Mouse (Mus musculus) MEL-GATA-1-ER (cell line): ENCODE data around the gene Rasl10a.

Source experiments
- DNase-seq: peaks from one replicate; pipeline ENCODE4 v3.0.0-alpha.2; 2012; ENCODE audit warnings: low read depth; ENCODE audit errors: extremely low read depth

The Rasl10a gene

GRCm38 (mm10) chr11:5052200-5052854 is 5.6 kb upstream of the Rasl10a start:
- DNase-seq = no peak

DNA sequence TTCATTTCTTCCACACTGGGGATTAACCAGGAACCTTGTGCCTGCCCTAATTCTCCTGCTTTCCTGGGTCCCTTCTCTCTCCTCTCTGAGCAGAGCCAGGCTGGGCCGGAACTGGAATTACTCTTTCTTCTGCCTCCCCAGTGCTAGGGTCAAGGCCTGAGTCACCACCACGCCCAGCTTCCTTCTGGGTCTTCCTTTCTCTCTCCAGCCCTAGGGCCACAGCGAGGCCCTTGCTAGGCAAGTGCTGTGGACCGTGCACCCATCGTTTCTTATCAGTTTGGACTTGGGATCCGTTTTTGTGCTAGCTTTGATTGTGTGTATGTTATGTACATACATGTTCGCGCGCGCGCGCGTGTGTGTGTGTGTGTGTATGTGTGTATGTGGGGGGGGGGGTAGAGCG is 3.8 kb upstream of the Rasl10a start:
- no peak for DNase-seq

DNA sequence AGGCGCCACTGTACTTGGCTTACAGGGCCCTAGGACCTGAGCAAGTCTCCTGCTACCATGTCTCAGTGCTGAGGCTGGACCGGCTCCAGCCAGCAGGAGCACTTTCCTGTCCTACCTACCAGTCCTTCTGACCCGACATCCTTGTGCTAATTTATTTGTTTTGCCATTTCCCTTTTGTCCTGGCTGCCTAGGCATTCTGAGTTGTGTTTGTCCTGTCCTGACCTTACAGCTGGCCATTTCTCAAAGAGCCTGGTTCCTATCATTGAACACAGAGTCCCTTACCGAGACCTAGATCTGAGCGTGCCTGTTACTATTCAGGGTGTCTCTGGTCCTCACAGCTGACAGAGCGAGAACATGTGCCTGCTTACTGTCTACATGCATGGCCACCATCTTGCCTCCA is 3.1 kb upstream of the Rasl10a start:
- no peak for DNase-seq

- no peak for DNase-seq
Observed at GRCm38 (mm10) chr11:5055945-5056938, 1.7 kb upstream of the Rasl10a start.

DNA sequence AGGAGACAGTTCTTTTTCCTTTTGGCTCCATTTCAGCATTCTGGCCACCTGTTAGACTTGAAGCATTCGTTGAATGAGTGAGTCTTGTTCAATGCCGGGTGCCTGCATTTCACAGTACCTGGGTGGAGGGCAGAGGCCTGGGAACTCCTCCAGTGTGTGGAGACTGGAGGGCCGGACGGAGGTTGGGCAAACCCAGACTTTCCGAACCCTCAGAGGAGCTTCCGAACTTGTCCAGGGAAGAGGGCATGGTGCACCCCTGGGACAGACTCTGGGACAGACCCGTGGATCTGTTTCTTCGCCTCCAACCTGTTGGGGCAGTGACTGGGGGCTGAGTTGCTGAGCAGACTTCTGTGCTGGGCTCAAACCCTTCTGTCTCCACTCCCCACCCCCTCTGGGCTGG is 864 bp upstream of the Rasl10a start:
- no peak for DNase-seq

- DNase-seq = no peak
Observed at GRCm38 (mm10) chr11:5057541-5057855, 430 bp upstream of the Rasl10a start.

DNA sequence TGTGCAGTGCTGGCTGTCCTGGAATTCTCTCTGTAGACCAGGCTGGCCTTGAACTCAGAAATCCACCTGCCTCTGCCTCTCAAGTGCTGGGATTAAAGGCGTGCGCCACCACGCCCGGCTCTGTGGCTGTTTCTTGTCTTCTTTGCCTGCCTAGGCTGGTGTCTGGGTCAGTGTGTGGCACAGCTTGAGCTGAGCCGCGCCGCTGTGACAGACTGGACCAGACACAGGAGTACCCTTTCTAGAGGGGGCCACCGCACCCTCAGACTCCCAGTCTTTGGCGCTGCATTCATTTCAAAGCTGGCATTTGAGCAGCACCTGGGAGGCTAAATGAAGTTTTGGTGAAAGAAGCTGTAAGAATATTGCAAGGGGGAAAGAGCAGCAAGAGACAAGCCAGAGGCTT is 855 bp downstream of the Rasl10a start:
- DNase-seq = no peak

DNA sequence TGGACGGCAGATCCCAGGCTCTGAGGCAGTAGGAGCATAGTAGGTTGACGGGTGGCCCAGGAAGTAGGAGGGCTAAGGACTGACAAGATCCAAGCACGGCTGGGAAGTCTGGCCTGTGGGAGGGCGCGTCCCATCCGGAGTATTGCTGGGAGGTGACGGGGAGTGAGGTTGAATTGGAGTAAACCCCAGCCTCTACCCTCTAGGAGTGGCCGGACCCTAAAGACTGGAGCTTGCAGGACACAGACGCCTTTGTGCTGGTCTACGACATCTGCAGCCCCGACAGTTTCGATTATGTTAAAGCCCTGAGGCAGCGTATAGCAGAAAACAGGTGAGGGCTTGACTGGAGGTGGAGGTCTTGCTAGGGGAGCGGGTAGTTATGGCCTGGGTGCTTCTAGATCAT is 1.3 kb downstream of the Rasl10a start:
- no peak for DNase-seq

DNA sequence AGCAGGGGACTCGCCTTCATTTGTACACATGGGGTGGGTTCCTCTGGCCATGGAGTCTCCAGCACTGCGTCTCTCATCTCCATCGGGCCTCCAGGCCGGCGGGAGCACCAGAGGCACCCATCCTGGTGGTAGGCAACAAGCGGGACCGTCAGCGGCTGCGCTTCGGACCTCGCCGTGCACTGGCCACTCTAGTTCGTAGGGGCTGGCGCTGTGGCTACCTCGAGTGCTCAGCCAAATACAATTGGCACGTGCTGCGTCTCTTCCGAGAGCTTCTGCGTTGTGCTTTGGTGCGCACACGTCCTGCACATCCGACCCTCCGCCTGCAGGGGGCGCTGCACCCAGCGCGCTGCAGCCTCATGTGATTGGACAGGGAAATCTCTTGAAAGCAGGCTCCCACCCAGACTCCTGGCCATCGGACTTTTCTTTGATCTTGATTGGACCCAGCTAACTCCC is 1.8 kb downstream of the Rasl10a start:
- no peak for DNase-seq

DNA sequence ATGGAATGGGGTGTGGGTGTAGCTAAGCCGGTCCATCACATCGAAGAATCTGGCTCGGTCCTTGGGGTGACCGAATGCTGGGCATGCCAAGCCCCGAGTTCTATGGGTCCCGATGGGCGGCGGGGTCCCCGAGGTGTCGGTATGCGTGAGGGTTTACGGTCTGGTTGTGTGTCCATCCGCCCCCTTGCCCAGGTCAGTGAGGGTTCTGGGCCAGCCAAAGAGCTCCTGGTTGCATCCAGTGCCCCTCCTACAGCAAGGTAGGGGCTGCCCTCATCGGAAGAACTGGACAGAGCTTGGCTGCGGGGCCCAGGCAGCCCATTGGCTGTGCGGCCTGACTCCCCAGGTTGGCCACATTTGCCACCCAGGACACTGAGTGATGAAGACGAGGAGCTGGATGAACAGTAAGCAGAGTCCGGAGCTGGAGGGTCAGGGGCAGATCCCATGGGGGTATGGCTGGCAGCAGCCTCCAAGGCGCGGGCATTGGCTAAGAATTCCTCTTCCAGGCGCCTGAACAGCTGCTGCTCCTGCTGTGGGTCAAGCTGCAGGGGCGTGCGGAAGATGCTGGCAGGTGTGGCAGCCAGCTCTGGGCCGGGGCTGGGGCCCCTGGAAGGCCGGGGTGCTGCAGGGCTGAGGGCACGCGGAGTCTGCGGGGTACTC is 3.0 kb downstream of the Rasl10a start:
- no peak for DNase-seq

GRCm38 (mm10) chr11:5061413-5062139 is 3.6 kb downstream of the Rasl10a start:
- DNase-seq = no peak

DNA sequence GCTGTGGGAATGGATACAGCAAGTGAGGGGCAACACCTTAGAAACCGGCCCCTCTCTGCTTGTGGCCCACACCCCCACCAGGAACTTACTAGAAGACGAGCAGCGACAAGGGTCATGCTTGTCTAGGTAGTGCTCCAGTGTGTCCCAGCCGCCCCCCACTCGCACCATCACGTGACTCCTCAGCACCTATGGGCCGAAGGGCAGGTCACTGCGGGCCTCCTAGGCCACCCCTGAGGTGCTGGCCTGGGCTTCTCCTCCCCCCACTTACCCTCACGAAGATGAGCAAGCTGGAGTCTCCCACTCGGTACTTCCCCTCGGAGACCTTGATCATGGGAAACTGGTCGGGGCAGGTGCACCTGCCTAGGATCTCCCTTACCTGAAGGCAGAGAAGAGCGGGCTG is 4.4 kb downstream of the Rasl10a start:
- DNase-seq = no peak

DNA sequence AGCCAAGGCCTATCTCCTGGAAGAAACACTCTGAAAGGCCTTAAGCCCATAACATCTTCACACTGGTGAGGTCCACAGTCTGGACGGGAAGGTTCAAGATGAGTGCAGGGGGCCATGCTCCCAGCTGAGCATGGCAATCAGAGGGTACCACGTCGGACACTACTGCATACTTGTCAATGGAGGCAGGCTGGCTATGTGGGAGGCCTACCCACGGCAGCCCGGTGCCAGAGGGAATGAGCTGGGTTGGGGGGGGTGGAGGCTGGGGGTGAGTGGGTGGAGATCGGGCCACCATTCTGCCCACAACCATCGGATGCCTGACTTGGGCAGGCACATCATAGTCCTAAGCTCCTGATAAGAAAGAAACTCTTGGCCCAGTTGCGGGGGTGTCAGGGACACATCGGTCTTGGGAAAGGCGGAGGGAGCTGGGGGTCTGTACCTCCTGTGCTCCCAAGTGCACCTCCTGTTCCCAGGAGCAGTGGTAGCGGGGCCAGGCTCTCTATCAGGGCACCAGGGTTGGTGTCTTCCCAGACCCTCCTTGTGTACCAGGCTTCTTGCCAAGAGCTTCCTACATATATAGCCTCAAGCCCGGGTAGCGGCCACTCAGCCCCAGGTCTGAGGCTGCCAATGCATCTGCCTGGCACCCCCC is 5.1 kb downstream of the Rasl10a start:
- no peak for DNase-seq

DNA sequence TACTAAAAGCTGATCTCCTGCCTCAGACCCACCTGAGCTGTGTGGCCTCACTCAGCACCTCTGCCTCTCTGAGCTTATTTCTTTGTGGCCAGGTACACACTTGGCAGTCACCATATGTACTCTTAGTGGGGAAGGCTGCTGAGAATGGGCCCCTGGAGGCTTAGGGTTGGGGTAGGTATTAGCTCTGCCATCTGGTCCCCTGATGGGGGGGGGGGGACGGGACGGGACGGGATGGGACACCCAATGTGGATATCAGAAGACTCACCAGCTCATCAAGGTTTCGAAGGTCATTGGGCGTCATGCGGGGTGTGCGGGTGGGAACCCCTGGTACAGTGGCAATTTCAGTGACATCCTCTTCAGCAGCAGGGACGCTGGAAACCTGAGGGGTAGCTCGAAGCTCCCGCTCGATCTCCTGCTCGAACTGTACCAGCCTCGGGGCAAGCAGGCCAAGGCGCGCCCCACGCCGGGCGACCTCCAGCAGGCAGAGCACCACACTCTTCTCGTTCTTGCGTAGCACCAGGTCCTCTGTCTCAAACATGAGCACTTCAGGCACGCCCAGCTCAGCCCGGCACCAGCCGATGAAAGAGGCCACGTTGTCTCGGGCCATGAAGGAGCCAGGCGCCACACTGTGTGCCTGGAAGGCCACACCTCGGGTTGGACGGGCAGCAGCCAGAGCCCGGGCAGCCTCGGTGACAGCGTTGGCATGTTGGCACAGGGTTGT is 5.8 kb downstream of the Rasl10a start:
- DNase-seq = no peak

DNA sequence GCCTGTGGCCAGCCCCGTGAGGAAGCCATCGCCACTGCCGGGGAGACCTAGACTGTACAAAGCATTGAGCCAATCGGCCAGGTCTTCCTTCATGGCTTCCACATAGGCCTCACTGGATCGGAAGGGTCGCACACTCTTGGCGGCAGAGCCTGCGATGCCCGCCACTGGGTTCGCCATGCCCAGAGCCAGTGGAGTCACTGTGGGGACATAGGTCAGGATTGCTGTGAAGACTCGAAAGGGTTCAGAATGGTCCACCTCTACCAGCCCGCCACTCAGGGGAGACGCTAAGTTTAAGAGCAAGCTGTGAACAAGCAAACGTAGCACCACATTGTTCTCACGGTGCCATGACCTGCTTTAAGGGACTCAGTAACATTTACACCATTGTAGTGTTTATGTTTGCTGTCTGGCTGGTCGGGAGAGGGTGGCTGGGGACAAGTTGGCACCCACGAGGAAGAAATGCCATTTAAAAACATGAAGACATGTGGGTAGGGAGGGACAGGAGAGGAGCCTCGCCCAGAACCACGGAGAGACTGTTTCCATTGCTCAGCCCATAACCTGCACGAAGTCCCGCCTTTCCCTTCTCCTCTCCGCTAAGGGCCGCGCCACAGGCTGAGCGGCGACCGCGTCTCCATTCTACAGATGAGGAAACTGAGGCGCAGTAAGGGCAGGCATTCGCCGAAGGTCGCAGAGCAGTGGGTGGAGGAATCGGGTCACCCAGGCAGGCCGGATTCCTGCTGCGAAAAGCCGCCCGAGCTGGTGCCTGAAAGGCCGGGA is 6.5 kb downstream of the Rasl10a start:
- DNase-seq = no peak

GRCm38 (mm10) chr11:5065056-5065821 is 7.3 kb downstream of the Rasl10a start, which contains the start of gene Gas2l1:
Gene Gas2l1 (minus strand): TSS chr11:5065327.
- peak; percentile 82 for DNase-seq

DNA sequence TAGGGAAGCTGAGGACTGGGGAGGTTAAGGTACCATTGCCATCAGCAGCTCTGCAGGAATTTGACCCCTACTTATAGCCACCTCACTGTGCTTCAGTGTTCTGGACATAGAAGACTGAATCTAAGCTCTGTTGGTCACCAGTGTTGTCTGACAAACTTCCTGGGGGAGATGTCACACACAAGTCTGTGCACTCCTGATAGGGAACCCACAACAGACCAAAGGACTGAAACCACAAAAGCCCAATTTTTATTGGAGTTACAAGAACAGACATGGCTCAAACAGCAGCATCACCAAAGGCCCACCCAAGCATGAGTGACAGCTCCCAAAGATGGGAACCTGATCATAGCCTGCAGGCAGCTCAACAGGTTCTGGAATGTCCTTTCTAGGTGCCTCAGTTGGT is 9.1 kb downstream of the Rasl10a start:
- peak; percentile 69 for DNase-seq

DNA sequence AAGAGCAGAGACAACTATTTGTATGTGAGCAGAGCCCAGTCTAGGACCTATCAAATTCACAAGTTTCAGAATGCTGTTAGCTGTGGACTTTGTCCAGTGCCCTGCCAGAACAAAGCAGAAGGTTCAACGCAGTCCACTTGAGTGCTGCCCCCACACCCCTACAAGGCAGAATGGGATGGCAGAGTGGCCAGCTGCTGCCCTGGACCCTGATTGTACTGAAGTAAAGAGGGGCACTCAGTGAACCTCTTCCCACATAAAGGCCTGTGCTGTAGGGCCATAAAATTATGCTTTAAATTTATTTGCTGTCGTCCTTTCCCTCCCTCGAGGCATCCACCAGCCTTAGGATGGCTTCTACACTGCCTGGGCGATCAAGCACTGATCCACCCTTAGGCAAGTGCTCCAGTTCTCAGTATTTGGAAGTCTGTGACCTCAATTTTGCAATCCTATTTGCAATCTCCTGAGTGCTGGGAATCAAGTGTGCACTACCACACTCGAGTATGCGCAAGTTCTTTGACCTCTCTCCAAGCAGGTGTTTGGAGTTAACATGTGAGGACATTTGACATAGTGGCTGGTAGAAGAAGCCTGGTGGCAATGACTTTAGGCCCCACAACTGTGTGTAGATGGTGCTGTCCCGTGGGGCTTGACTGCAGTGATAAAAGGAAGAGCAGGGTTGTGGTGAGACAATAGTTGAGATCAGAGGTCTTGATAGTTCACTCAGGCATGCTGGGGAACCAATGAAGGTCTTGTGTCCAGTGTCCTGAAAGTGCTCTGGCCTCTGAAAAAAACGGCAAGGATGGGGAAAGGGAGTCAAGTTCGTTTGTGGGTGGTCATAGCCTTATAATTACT is 10.4 kb downstream of the Rasl10a start:
- DNase-seq = no peak
